Mouse (Mus musculus) embryonic facial prominence, embryonic 11.5 days (tissue): ENCODE measurements around the gene Auts2. TPM values are rescaled to one million over a fixed set of nuclear protein-coding genes. Genes with fewer than 3 reads are reported as not detected.
A peak's percentile ranks its signal among the peaks of the same experiment; 100 is the strongest.

Experiments
- ATAC-seq: fragments of 200-750 bp; cut with Nextera tagmentation; replicated peaks from 2 replicates; pipeline ENCODE4 v1.8.0; 2017; ENCODE audit warnings: low read depth; ENCODE audit not compliant: insufficient number of reproducible peaks, low FRiP score, low TSS enrichment
- DNase-seq: peaks from one replicate; pipeline ENCODE4 v3.0.0-alpha.2; 2015; ENCODE audit warnings: low spot score
- H3K27ac ChIP-seq: fragments of 300-500 bp; sonication (generic); replicated peaks from 2 replicates; pipeline ENCODE4 v1.5.1; 2014; ENCODE audit warnings: mild to moderate bottlenecking, low read depth, low read length, control low read depth
- H3K27me3 ChIP-seq: fragments of 300-500 bp; sonication (generic); 2 replicates; pipeline ENCODE4 v1.6.1; 2014; ENCODE audit warnings: mild to moderate bottlenecking, low read length, moderate library complexity, mixed read lengths; ENCODE audit not compliant: control insufficient read depth, insufficient read depth
- H3K36me3 ChIP-seq: fragments of 300-500 bp; sonication (generic); replicated peaks from 2 replicates; pipeline ENCODE4 v1.6.1; 2014; ENCODE audit warnings: low read depth, mild to moderate bottlenecking, low read length, moderate library complexity, mixed read lengths; ENCODE audit not compliant: control insufficient read depth, insufficient read depth
- H3K4me1 ChIP-seq: fragments of 300-500 bp; sonication (generic); 2 replicates; pipeline ENCODE4 v1.6.1; 2014; ENCODE audit warnings: low read length, mixed read lengths; ENCODE audit not compliant: control insufficient read depth, insufficient read depth
- H3K4me2 ChIP-seq: fragments of 300-500 bp; sonication (generic); 2 replicates; pipeline ENCODE4 v1.6.1; 2014; ENCODE audit warnings: low read depth, mild to moderate bottlenecking, control low read depth, low read length, moderate library complexity
- H3K4me3 ChIP-seq: fragments of 300-500 bp; sonication (generic); 2 replicates; pipeline ENCODE4 v1.5.1; 2014; ENCODE audit warnings: low read depth, low read length, control low read depth
- H3K9ac ChIP-seq: fragments of 300-500 bp; sonication (generic); replicated peaks from 2 replicates; pipeline ENCODE4 v1.6.1; 2014; ENCODE audit warnings: mild to moderate bottlenecking, control low read depth, low read length
- H3K9me3 ChIP-seq: fragments of 300-500 bp; sonication (generic); replicated peaks from 2 replicates; pipeline ENCODE4 v1.6.1; 2016; ENCODE audit warnings: mild to moderate bottlenecking, low read length, inconsistent platforms, mixed read lengths; ENCODE audit not compliant: control insufficient read depth
- WGBS: fragments of 180-500 bp; shearing (Covaris S2); extraction: QIAGEN DNeasy Blood & Tissue Kit; methylation state at CpG from one replicate; pipeline ENCODE4 v1.1.7; 2014; 5-methylcytosine and 5-hydroxymethylcytosine counted together
- polyA plus RNA-seq: library from polyadenylated mRNA; unstranded; fragments of >200 nt; fragmentation: Nextera tagmentation; extraction: Ambion mirVana; gene quantifications from 2 replicates; pipeline ENCODE4 v1.2.1, GENCODE M21; 2014

Gene Auts2
- polyA plus RNA-seq, 1 experiment from 2014 or later: 30.5 TPM

GRCm38 (mm10) chr5:132195048-132195533 lies 348.1 kb downstream of the Auts2 start:
- H3K4me2 ChIP-seq: no peak overlapping the region; the same call in 1 of the 2 replicates

GRCm38 (mm10) chr5:132190190-132190589 lies 353.0 kb downstream of the Auts2 start:
- Histone ChIP-seq H3K9me3 (no peaks in the 10 kb centered on the region), H3K4me3 (no peak overlapping the region), H3K27me3 (no peaks in the 10 kb centered on the region), H3K4me2 (no peak overlapping the region), H3K36me3 (no peaks in the 10 kb centered on the region), H3K9ac (no peak overlapping the region), H3K4me1 (peaks cover 10% of the 10 kb centered on the region), H3K27ac (no peak overlapping the region)
- DNase-seq: no peak
- no peak for ATAC-seq
- WGBS: 91% methylated on average over 4 of the region's 4 CpGs

More at GRCm38 (mm10) chr5:132195048-132195533, 348.1 kb downstream of the Auts2 start:
- no peak overlapping the region for H3K9ac ChIP-seq
- ATAC-seq (no peak), DNase-seq (peak; percentile 34)
- H3K4me1 ChIP-seq: peaks cover 6% of the 10 kb centered on the region; the same call in 1 of the 2 replicates
- no peaks in the 10 kb centered on the region for H3K27me3 ChIP-seq
- no peak overlapping the region for H3K4me3 ChIP-seq
- WGBS: 19% methylated on average over 6 of the region's 6 CpGs
- H3K9me3 ChIP-seq: no peaks in the 10 kb centered on the region
- H3K27ac ChIP-seq: peak overlapping the region; percentile 64; the same call in 1 of the 2 replicates
- no peaks in the 10 kb centered on the region for H3K36me3 ChIP-seq

GRCm38 (mm10) chr5:132186659-132187058 lies 356.5 kb downstream of the Auts2 start:
- H3K9me3 ChIP-seq: no peaks in the 10 kb centered on the region
- no peak for ATAC-seq
- H3K36me3 ChIP-seq: no peaks in the 10 kb centered on the region
- no peak for DNase-seq
- H3K9ac ChIP-seq: no peak overlapping the region
- peaks cover 5% of the 10 kb centered on the region for H3K4me1 ChIP-seq
- no peak overlapping the region for H3K4me2 ChIP-seq
- no peak overlapping the region for H3K4me3 ChIP-seq
- no peaks in the 10 kb centered on the region for H3K27me3 ChIP-seq
- peak overlapping the region; percentile 23; the same call in 1 of the 2 replicates for H3K27ac ChIP-seq
- WGBS: 8% methylated on average over 3 of the region's 3 CpGs

GRCm38 (mm10) chr5:132186221-132186620 lies 356.9 kb downstream of the Auts2 start:
- no peak overlapping the region for H3K4me3 ChIP-seq
- H3K27me3 ChIP-seq: no peaks in the 10 kb centered on the region
- 0 out of 2 replicates have a peak, but pooled peaks have one; percentile 56 for ATAC-seq
- 0 out of 2 replicates have a peak overlapping the region, but pooled peaks have one; percentile 23 for H3K27ac ChIP-seq
- H3K9ac ChIP-seq: no peak overlapping the region
- no peak overlapping the region for H3K4me2 ChIP-seq
- DNase-seq: peak; percentile 72
- H3K4me1 ChIP-seq: peaks cover 5% of the 10 kb centered on the region
- no peaks in the 10 kb centered on the region for H3K36me3 ChIP-seq
- 3% methylated on average over 7 of the region's 7 CpGs for whole genome bisulfite sequencing
- no peaks in the 10 kb centered on the region for H3K9me3 ChIP-seq

- no peak overlapping the region for H3K9ac ChIP-seq
- ATAC-seq (no peak), DNase-seq (no peak)
- WGBS: 69% methylated on average over 4 of the region's 4 CpGs
- no peaks in the 10 kb centered on the region for H3K9me3 ChIP-seq
- H3K4me3 ChIP-seq: no peak overlapping the region
- H3K36me3 ChIP-seq: no peaks in the 10 kb centered on the region
- H3K27ac ChIP-seq: no peak overlapping the region
- no peak overlapping the region for H3K4me2 ChIP-seq
- no peaks in the 10 kb centered on the region for H3K27me3 ChIP-seq
- peaks cover 5% of the 10 kb centered on the region; the same call in 1 of the 2 replicates for H3K4me1 ChIP-seq
These were observed 358.6 kb downstream of the Auts2 start for GRCm38 (mm10) chr5:132184395-132185095.

GRCm38 (mm10) chr5:132182077-132182476 lies 361.1 kb downstream of the Auts2 start:
- H3K4me1 ChIP-seq: peaks cover 5% of the 10 kb centered on the region; the same call in 1 of the 2 replicates
- no peak overlapping the region for H3K4me2 ChIP-seq
- 78% methylated on average over 9 of the region's 9 CpGs for WGBS

GRCm38 (mm10) chr5:132170010-132170409 lies 373.1 kb downstream of the Auts2 start:
- ATAC-seq (no peak), DNase-seq (no peak)
- no peak overlapping the region for H3K4me3 ChIP-seq
- no peaks in the 10 kb centered on the region for H3K36me3 ChIP-seq
- no peaks in the 10 kb centered on the region for H3K9me3 ChIP-seq
- H3K4me2 ChIP-seq: no peak overlapping the region
- no peak overlapping the region for H3K9ac ChIP-seq
- no peak overlapping the region for H3K27ac ChIP-seq
- H3K27me3 ChIP-seq: no peaks in the 10 kb centered on the region
- no peaks in the 10 kb centered on the region for H3K4me1 ChIP-seq
- WGBS: 83% methylated on average over 8 of the region's 8 CpGs

More at GRCm38 (mm10) chr5:132182077-132182476, 361.1 kb downstream of the Auts2 start:
- no peak overlapping the region for H3K9ac ChIP-seq
- H3K9me3 ChIP-seq: no peaks in the 10 kb centered on the region
- DNase-seq (peak; percentile 14), ATAC-seq (no peak)
- H3K27ac ChIP-seq: no peak overlapping the region
- no peaks in the 10 kb centered on the region for H3K36me3 ChIP-seq
- no peaks in the 10 kb centered on the region for H3K27me3 ChIP-seq
- H3K4me3 ChIP-seq: no peak overlapping the region

GRCm38 (mm10) chr5:132168805-132169204 lies 374.3 kb downstream of the Auts2 start:
- H3K4me1 ChIP-seq: no peaks in the 10 kb centered on the region
- DNase-seq: no peak
- WGBS: 88% methylated on average over 5 of the region's 5 CpGs

More at GRCm38 (mm10) chr5:132168805-132169204, 374.3 kb downstream of the Auts2 start:
- no peak overlapping the region for H3K4me3 ChIP-seq
- H3K27me3 ChIP-seq: no peaks in the 10 kb centered on the region
- no peaks in the 10 kb centered on the region for H3K36me3 ChIP-seq
- H3K9me3 ChIP-seq: no peaks in the 10 kb centered on the region
- no peak for ATAC-seq
- no peak overlapping the region for H3K4me2 ChIP-seq
- no peak overlapping the region for H3K9ac ChIP-seq
- H3K27ac ChIP-seq: no peak overlapping the region
